Mouse (Mus musculus) spleen, postnatal 0 days (tissue): ENCODE results near the gene Nfasc. TPM values are rescaled to one million over a fixed set of nuclear protein-coding genes. Genes with fewer than 3 reads are reported as not detected.

ENCODE experiments used
- polyA plus RNA-seq: library from polyadenylated mRNA; unstranded; fragments of >200 nt; fragmentation: Nextera tagmentation; extraction: Ambion mirVana; gene quantifications from 2 replicates; pipeline ENCODE4 v1.2.1, GENCODE M21; 2015

Gene Nfasc
- 0.38 and 0.48 TPM in 2 replicates for polyA plus RNA-seq

GRCm38 (mm10) chr1:132741175-132741997 is at the start of gene Nfasc:
Gene Nfasc, minus strand, starts transcription at chr1:132741797.

DNA sequence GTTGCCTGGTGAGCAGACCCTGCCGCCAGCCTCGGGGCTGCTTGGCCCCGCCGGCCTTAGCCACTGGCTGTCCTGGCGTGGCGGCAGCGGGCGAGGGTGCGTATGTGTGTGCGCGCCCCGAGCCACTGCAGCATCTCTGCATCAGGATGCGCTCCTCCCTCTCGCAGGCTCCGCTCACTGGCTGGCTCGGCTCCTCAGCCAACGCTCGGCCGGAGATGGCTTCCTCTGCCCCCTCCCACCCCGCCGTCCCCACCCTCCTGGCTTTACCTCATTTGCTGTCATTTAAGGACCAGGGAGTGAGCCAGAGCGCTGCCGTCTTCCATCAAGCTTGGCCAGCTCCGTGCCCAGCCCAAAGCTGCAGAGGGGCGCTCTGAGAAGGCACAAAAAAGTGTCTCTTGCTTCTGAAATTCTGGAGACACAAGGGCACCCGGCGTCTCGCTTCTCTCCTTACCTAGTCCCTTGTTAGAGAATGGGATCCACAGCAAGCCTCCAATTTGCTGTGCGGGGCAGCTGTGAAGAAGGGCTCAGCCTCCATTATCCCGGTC is 198.8 kb downstream of the Nfasc start, which contains the start of gene Cntn2:
TSS of gene Cntn2 (minus strand) at position 495 of the 545 bp plus-strand sequence.

Other genes starting within 250 kb of the Nfasc start
- gene Tmem81, start 235.6 kb downstream of the Nfasc start, polyA plus RNA-seq, result 1.0 and 1.2 TPM in 2 replicates
- 0.02 TPM in 1 of 2 replicates, not detected in the other for gene Cntn2, start 198.5 kb downstream of the Nfasc start, polyA plus RNA-seq
- gene Lrrn2, start 138.5 kb upstream of the Nfasc start, polyA plus RNA-seq, result 1.8 and 2.1 TPM in 2 replicates